Mouse (Mus musculus) E14TG2a.4 (cell line): ENCODE results near the gene H2afv.

Experiments used
- CTCF ChIP-seq: conservative IDR thresholded peaks from 2 replicates; pipeline ENCODE4 v1.5.1; 2014; ENCODE audit warnings: low read length
- POU5F1 ChIP-seq: IDR thresholded peaks from 2 replicates; pipeline ENCODE4 v1.6.1; 2014; ENCODE audit warnings: low read length, borderline replicate concordance

DNA sequence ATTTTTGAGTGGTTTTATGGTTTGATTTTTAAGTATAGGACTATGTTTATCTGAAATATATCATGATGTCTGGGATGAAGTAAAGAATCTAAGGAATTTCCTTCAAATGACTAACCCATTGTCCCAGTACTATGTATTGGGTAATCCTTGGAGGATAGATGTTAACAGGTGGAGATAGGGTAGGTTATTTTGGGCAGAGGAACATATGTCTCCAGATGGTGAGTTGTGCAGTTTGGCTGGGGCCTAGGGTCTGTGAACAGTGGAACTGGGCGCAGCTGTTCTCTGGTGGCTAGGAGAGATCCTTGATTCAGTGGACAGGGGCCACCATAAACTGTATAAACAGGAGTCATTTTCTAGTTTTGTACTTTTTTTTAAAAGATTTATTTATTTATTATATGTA, 33.1 kb upstream of the H2afv start:
- TF ChIP-seq POU5F1 (no peak), CTCF (no peak)
